Mouse (Mus musculus): ENCODE measurements around the gene Olfr283. TPM values are rescaled to one million over a fixed set of nuclear protein-coding genes. Genes with fewer than 3 reads are reported as not detected.

Gene Olfr283
- polyA plus RNA-seq, 1 experiment from 2014 or later, result not detected

- WGBS, result 92% methylated on average over 13 of the region's 13 CpGs
Measured at GRCm38 (mm10) chr15:98378209-98378608, 2.5 kb downstream of the Olfr283 start.

GRCm38 (mm10) chr15:98340887-98341286 is 39.9 kb downstream of the Olfr283 start, which contains the start of gene Olfr284:
Gene Olfr284 (minus strand): TSS chr15:98340987.
- no peak for DNase-seq (ENCODE audit: low spot score)
- Histone ChIP-seq H3K4me2 (replicated peaks; ENCODE audit: low read depth) (no peak within 1 kb of the TSS), H3K27me3 (ENCODE audit: control insufficient read depth, insufficient read depth, low read length) (no peaks in the 10 kb centered on the region), H3K36me3 (ENCODE audit: control insufficient read depth, insufficient read depth, low read length) (no peaks in the 10 kb centered on the region), H3K9ac (ENCODE audit: low read length) (no peak within 1 kb of the TSS), H3K4me3 (ENCODE audit: low read depth, low read length) (no peak within 1 kb of the TSS), H3K27ac (replicated peaks) (no peak within 1 kb of the TSS), H3K4me1 (replicated peaks; ENCODE audit: control insufficient read depth, insufficient read depth) (no peaks in the 10 kb centered on the region), H3K9me3 (ENCODE audit: control insufficient read depth, low read length) (no peaks in the 10 kb centered on the region)
- TF ChIP-seq CTCF (IDR thresholded peaks at IDR 0.05; ENCODE audit: low read depth) (no peak), EP300 (optimal IDR thresholded peaks at IDR 0.05) (no peak)
- no peak for ATAC-seq (ENCODE audit: low FRiP score, low TSS enrichment)
- WGBS, result 64% methylated on average over 8 of the region's 8 CpGs

More at GRCm38 (mm10) chr15:98378209-98378608, 2.5 kb downstream of the Olfr283 start:
- Histone ChIP-seq H3K4me2 (replicated peaks; ENCODE audit: low read depth) (no peak overlapping the region), H3K27me3 (ENCODE audit: control insufficient read depth, insufficient read depth, low read length) (no peaks in the 10 kb centered on the region), H3K9ac (ENCODE audit: low read length) (no peak overlapping the region), H3K36me3 (ENCODE audit: control insufficient read depth, insufficient read depth, low read length) (no peaks in the 10 kb centered on the region), H3K9me3 (ENCODE audit: control insufficient read depth, low read length) (no peaks in the 10 kb centered on the region), H3K4me1 (replicated peaks; ENCODE audit: control insufficient read depth, insufficient read depth) (no peaks in the 10 kb centered on the region), H3K27ac (replicated peaks) (no peak overlapping the region), H3K4me3 (ENCODE audit: low read depth, low read length) (no peak overlapping the region)
- ATAC-seq (ENCODE audit: low FRiP score, low TSS enrichment), result no peak
- DNase-seq (ENCODE audit: low spot score), result no peak
- no peak for TF ChIP-seq EP300 (optimal IDR thresholded peaks at IDR 0.05)

Other genes with a start within 250 kb of the Olfr283 start
- gene Asb8, start 215.3 kb downstream of the Olfr283 start, polyA plus RNA-seq (2015; fragmentation: Nextera tagmentation; extraction: Ambion mirVana), result 31.3 and 31.9 TPM in 2 replicates
- gene Ccdc184, start 213.8 kb downstream of the Olfr283 start, polyA plus RNA-seq (2015; fragmentation: Nextera tagmentation; extraction: Ambion mirVana), result 0.92 and 0.95 TPM in 2 replicates
- not detected in 2 replicates for gene Olfr288, start 185.4 kb downstream of the Olfr283 start, polyA plus RNA-seq (2015; fragmentation: Nextera tagmentation; extraction: Ambion mirVana)
- not detected in 2 replicates for gene Gm44579, start 160.0 kb downstream of the Olfr283 start, polyA plus RNA-seq (2015; fragmentation: Nextera tagmentation; extraction: Ambion mirVana)
- not detected in 2 replicates for gene Olfr287, start 159.9 kb downstream of the Olfr283 start, polyA plus RNA-seq (2015; fragmentation: Nextera tagmentation; extraction: Ambion mirVana)
- not detected in 2 replicates for gene Olfr286, start 146.5 kb downstream of the Olfr283 start, polyA plus RNA-seq (2015; fragmentation: Nextera tagmentation; extraction: Ambion mirVana)
- not detected in 2 replicates for gene H1fnt, start 123.7 kb downstream of the Olfr283 start, polyA plus RNA-seq (2015; fragmentation: Nextera tagmentation; extraction: Ambion mirVana)
- gene Zfp641, start 84.8 kb downstream of the Olfr283 start, polyA plus RNA-seq (2015; fragmentation: Nextera tagmentation; extraction: Ambion mirVana), result 0.22 and 0.30 TPM in 2 replicates
- gene Olfr285, start 63.6 kb downstream of the Olfr283 start, polyA plus RNA-seq (2015; fragmentation: Nextera tagmentation; extraction: Ambion mirVana), result not detected in 2 replicates
- not detected in 2 replicates for gene Olfr284, start 40.0 kb downstream of the Olfr283 start, polyA plus RNA-seq (2015; fragmentation: Nextera tagmentation; extraction: Ambion mirVana)
- gene Olfr282, start 50.3 kb upstream of the Olfr283 start, polyA plus RNA-seq (2015; fragmentation: Nextera tagmentation; extraction: Ambion mirVana), result not detected in 2 replicates
- not detected in 2 replicates for gene Olfr281, start 71.6 kb upstream of the Olfr283 start, polyA plus RNA-seq (2015; fragmentation: Nextera tagmentation; extraction: Ambion mirVana)
- gene OR5BS1P, start 89.0 kb upstream of the Olfr283 start, polyA plus RNA-seq (2015; fragmentation: Nextera tagmentation; extraction: Ambion mirVana), result not detected in 2 replicates
- gene Lalba, start 101.8 kb upstream of the Olfr283 start, polyA plus RNA-seq (2015; fragmentation: Nextera tagmentation; extraction: Ambion mirVana), result 0.42 and 0.70 TPM in 2 replicates
- gene Olfr279, start 111.5 kb upstream of the Olfr283 start, polyA plus RNA-seq (2015; fragmentation: Nextera tagmentation; extraction: Ambion mirVana), result not detected in 2 replicates
- gene Kansl2, start 153.3 kb upstream of the Olfr283 start, polyA plus RNA-seq (2015; fragmentation: Nextera tagmentation; extraction: Ambion mirVana), result 44.3 and 44.9 TPM in 2 replicates
- gene Ccnt1, start 190.0 kb upstream of the Olfr283 start, polyA plus RNA-seq (2015; fragmentation: Nextera tagmentation; extraction: Ambion mirVana), result 20.8 and 23.9 TPM in 2 replicates
- gene 4930415O20Rik, start 190.1 kb upstream of the Olfr283 start, polyA plus RNA-seq (2015; fragmentation: Nextera tagmentation; extraction: Ambion mirVana), result 0.19 and 0.36 TPM in 2 replicates
- gene Adcy6, start 229.1 kb upstream of the Olfr283 start, polyA plus RNA-seq (2015; fragmentation: Nextera tagmentation; extraction: Ambion mirVana), result 9.0 and 9.5 TPM in 2 replicates
- gene Cacnb3, start 249.9 kb upstream of the Olfr283 start, polyA plus RNA-seq (2015; fragmentation: Nextera tagmentation; extraction: Ambion mirVana), result 15.1 and 17.6 TPM in 2 replicates

All from stomach, postnatal 0 days (tissue).